ENCODE assay signal across 9 mouse cellular contexts in genomic region chr13:21896549-21897244, GRCm38 (mm10). TPM values are rescaled to one million over a fixed set of nuclear protein-coding genes. Genes with fewer than 3 reads are reported as not detected.
A peak's percentile ranks its signal among the peaks of the same experiment; 100 is the strongest.
DNase-seq lines count a peak whose midpoint lies in the region; ATAC-seq and TF ChIP-seq lines count a peak whose summit lies in the region.
"Had no signal": no experiment of that assay in that cellular context is flagged by ENCODE, and none has a peak within 500 bp of the region (broad histone marks: within the 10 kb centered on the region; RNA-seq: fewer than 3 reads in every experiment).

No protein-coding gene starts in this region.

- peak; percentile 54 for DNase-seq in thymus, postnatal 4 days
- no peak for DNase-seq in thymus, adult 2 months
- peak; percentile 93 for DNase-seq in right cerebral cortex, postnatal 25 days
- no peak for DNase-seq in adrenal gland, adult 8-10 months
- DNase-seq in adrenal gland, adult 2 months = no peak

- no peak for TF ChIP-seq CTCF in thymus, adult 2 months (IDR thresholded peaks at IDR 0.05; ENCODE audit: borderline replicate concordance, control insufficient read depth, extremely low read depth, insufficient read depth, low read length, poor library complexity)

- no peaks in the 10 kb centered on the region for H3K9me3 ChIP-seq in embryonic facial prominence, embryonic 12.5 days
- H3K9me3 ChIP-seq in intestine, embryonic 15.5 days = no peaks in the 10 kb centered on the region
- H3K9me3 ChIP-seq in liver, embryonic 12.5 days (replicated peaks) = no peaks in the 10 kb centered on the region

- ATAC-seq in embryonic facial prominence, embryonic 12.5 days (ENCODE audit: insufficient number of reproducible peaks, insufficient read depth, low FRiP score, low TSS enrichment) = peak; percentile 88
- ATAC-seq in intestine, embryonic 15.5 days = peak; percentile 95
- peak; percentile 70 for ATAC-seq in liver, embryonic 12.5 days

- no peaks in the 10 kb centered on the region for H3K4me1 ChIP-seq in thymus, adult 2 months (replicated peaks; ENCODE audit: control insufficient read depth, insufficient read depth, low read length)
- H3K4me1 ChIP-seq in embryonic facial prominence, embryonic 12.5 days = no peaks in the 10 kb centered on the region
- H3K4me1 ChIP-seq in intestine, embryonic 15.5 days (replicated peaks) = 0 out of 2 replicates have a peak, but pooled peaks cover 2% of the 10 kb centered on the region
- H3K4me1 ChIP-seq in liver, embryonic 12.5 days = 0 out of 2 replicates have a peak, but pooled peaks cover 3% of the 10 kb centered on the region

- H3K27me3 ChIP-seq in thymus, adult 2 months (ENCODE audit: control insufficient read depth, insufficient read depth, low read length) = no peaks in the 10 kb centered on the region
- H3K27me3 ChIP-seq in embryonic facial prominence, embryonic 12.5 days = no peaks in the 10 kb centered on the region
- H3K27me3 ChIP-seq in intestine, embryonic 15.5 days (replicated peaks) = no peaks in the 10 kb centered on the region
- peaks cover 27% of the 10 kb centered on the region for H3K27me3 ChIP-seq in liver, embryonic 12.5 days (replicated peaks)

- no peak overlapping the region for H3K27ac ChIP-seq in thymus, adult 2 months (ENCODE audit: control insufficient read depth, insufficient read depth, low read length)
- no peak overlapping the region for H3K27ac ChIP-seq in embryonic facial prominence, embryonic 12.5 days
- H3K27ac ChIP-seq in intestine, embryonic 15.5 days = no peak overlapping the region
- no peak overlapping the region for H3K27ac ChIP-seq in liver, embryonic 12.5 days
- H3K27ac ChIP-seq: heart, adult 2 months had no signal

- peak overlapping the region; percentile 54 for H3K4me2 ChIP-seq in embryonic facial prominence, embryonic 12.5 days (replicated peaks)
- peak overlapping the region; percentile 61 for H3K4me2 ChIP-seq in intestine, embryonic 15.5 days (replicated peaks)
- peak overlapping the region; percentile 72 for H3K4me2 ChIP-seq in liver, embryonic 12.5 days

- H3K36me3 ChIP-seq in thymus, adult 2 months (ENCODE audit: control insufficient read depth, insufficient read depth, low read length) = no peaks in the 10 kb centered on the region
- H3K36me3 ChIP-seq in embryonic facial prominence, embryonic 12.5 days = no peaks in the 10 kb centered on the region
- H3K36me3 ChIP-seq in intestine, embryonic 15.5 days = no peaks in the 10 kb centered on the region
- H3K36me3 ChIP-seq in liver, embryonic 12.5 days = no peaks in the 10 kb centered on the region

- H3K4me3 ChIP-seq in thymus, adult 2 months (ENCODE audit: control insufficient read depth, insufficient read depth, low read length) = no peak overlapping the region
- H3K4me3 ChIP-seq in embryonic facial prominence, embryonic 12.5 days = peak overlapping the region; percentile 53
- H3K4me3 ChIP-seq in intestine, embryonic 15.5 days (replicated peaks) = peak overlapping the region; percentile 38
- H3K4me3 ChIP-seq in liver, embryonic 12.5 days = peak overlapping the region; percentile 54
- H3K4me3 ChIP-seq: heart, adult 2 months had no signal

- WGBS in thymus, adult 2 months = 32% methylated on average over 24 of the region's 24 CpGs
- WGBS in embryonic facial prominence, embryonic 12.5 days = 4% methylated on average over 24 of the region's 24 CpGs
- WGBS in intestine, embryonic 15.5 days = 10% methylated on average over 24 of the region's 24 CpGs
- WGBS in liver, embryonic 12.5 days (ENCODE audit: insufficient replicate concordance) = 6% methylated on average over 24 of the region's 24 CpGs

- no peak for TF ChIP-seq POLR2A in thymus, adult 2 months (IDR thresholded peaks at IDR 0.05; ENCODE audit: control insufficient read depth, extremely low read depth, insufficient read depth, low read length, poor library complexity)

- peak overlapping the region; percentile 19 for H3K9ac ChIP-seq in embryonic facial prominence, embryonic 12.5 days
- peak overlapping the region; percentile 23; the same call in 1 of the 2 replicates for H3K9ac ChIP-seq in intestine, embryonic 15.5 days
- H3K9ac ChIP-seq in liver, embryonic 12.5 days = no peak overlapping the region

RNA-seq across cellular contexts. Expression of gene Zfp184, which starts 48.2 kb away (rescaled TPM):
- polyA plus RNA-seq in thymus, adult 2 months (2012; rRNA removed) = 1.1 and 1.6 TPM in 2 replicates
- 21.7 and 23.6 TPM in 2 replicates for polyA plus RNA-seq in embryonic facial prominence, embryonic 12.5 days (2016; fragmentation: Nextera tagmentation; extraction: Ambion mirVana)
- 6.2 and 7.5 TPM in 2 replicates for polyA plus RNA-seq in intestine, embryonic 15.5 days (2015; fragmentation: Nextera tagmentation; extraction: Ambion mirVana)
- polyA plus RNA-seq in liver, embryonic 12.5 days (2016; fragmentation: Nextera tagmentation; extraction: Ambion mirVana) = 1.9 and 2.5 TPM in 2 replicates
- total RNA-seq in adrenal gland, adult 8-10 months (2022) = 1 to 10 TPM; 1.5 to 6.2 (median 3.6) TPM
- 1 to 10 TPM; 1.7 to 1.9 TPM for total RNA-seq in adrenal gland, adult 2 months (2021)
- 0.26 and 0.35 TPM in 2 replicates for polyA plus RNA-seq in adrenal gland, adult 2 months (2012; rRNA removed)

Comparison
In these comparisons a context has a peak if more than half of its experiments do, and no peak if none do; other contexts are left out.
1. DNase-seq: peak in thymus, postnatal 4 days (single experiment) and right cerebral cortex, postnatal 25 days (single experiment); none in thymus, adult 2 months (single experiment), adrenal gland, adult 8-10 months (single experiment) and adrenal gland, adult 2 months (single experiment).
2. Peak in every context shown above with its lines, with median percentiles within 50 percentile points of each other: ATAC-seq and H3K4me2 ChIP-seq.